Mouse (Mus musculus) liver, embryonic 14.5 days (tissue): ENCODE data around the gene Cit. TPM values are rescaled to one million over a fixed set of nuclear protein-coding genes. Genes with fewer than 3 reads are reported as not detected.

Experiments
- ATAC-seq: fragments of 200-750 bp; cut with Nextera tagmentation; 2 replicates; pipeline ENCODE4 v1.8.0; 2017; ENCODE audit warnings: moderate number of reproducible peaks, mild to moderate bottlenecking, moderate library complexity; ENCODE audit not compliant: insufficient read depth
- DNase-seq, 3 experiments: peaks; one replicate each; pipeline ENCODE4 v3.0.0-alpha.2; 2012 to 2013; ENCODE audit warnings: low read depth in 3 of 3, low spot score in 3 of 3
- H3K27ac ChIP-seq: fragments of 300-500 bp; sonication (generic); 2 replicates; pipeline ENCODE4 v1.5.1; 2014; ENCODE audit warnings: moderate library complexity, mild to moderate bottlenecking, control low read depth, inconsistent platforms
- H3K27me3 ChIP-seq: fragments of 300-500 bp; sonication (generic); 2 replicates; pipeline ENCODE4 v1.6.1; 2014; ENCODE audit warnings: mild to moderate bottlenecking, low read length, moderate library complexity; ENCODE audit not compliant: control insufficient read depth, insufficient read depth
- H3K36me3 ChIP-seq: fragments of 300-500 bp; sonication (generic); replicated peaks from 2 replicates; pipeline ENCODE4 v1.6.1; 2014; ENCODE audit warnings: low read depth; ENCODE audit not compliant: control insufficient read depth, insufficient read depth
- H3K4me1 ChIP-seq, 2 experiments: fragments of 200-500 bp in 1 of 2; fragments of 300-500 bp in 1 of 2; sonication (generic) in 1 of 2; replicated peaks; 2 replicates each; pipeline ENCODE4 v1.6.1; 2012 to 2014; ENCODE audit warnings: antibody characterized with exemption in 1 of 2, inconsistent platforms in 1 of 2, low read length in 1 of 2; ENCODE audit not compliant: control insufficient read depth in 2 of 2, insufficient read depth in 2 of 2
- H3K4me2 ChIP-seq: fragments of 300-500 bp; sonication (generic); 2 replicates; pipeline ENCODE4 v1.6.1; 2014; ENCODE audit warnings: low read depth, mild to moderate bottlenecking, control low read depth, moderate library complexity
- H3K4me3 ChIP-seq, 2 experiments: fragments of 200-500 bp in 1 of 2; fragments of 300-500 bp in 1 of 2; sonication (generic) in 1 of 2; 2 replicates each; pipeline ENCODE4 v1.5.1; 2012 to 2014; ENCODE audit warnings: low read depth in 2 of 2, low read length in 2 of 2, mild to moderate bottlenecking in 2 of 2, control low read depth in 1 of 2, inconsistent platforms in 1 of 2, moderate library complexity in 1 of 2; ENCODE audit not compliant: insufficient read depth in 1 of 2
- H3K9ac ChIP-seq: fragments of 300-500 bp; sonication (generic); replicated peaks from 2 replicates; pipeline ENCODE4 v1.6.1; 2014; ENCODE audit warnings: mild to moderate bottlenecking, control low read depth, moderate library complexity
- H3K9me3 ChIP-seq: fragments of 300-500 bp; sonication (generic); 2 replicates; pipeline ENCODE4 v1.6.1; 2016; ENCODE audit warnings: low read length, mixed read lengths; ENCODE audit not compliant: control insufficient read depth
- CTCF ChIP-seq: IDR thresholded peaks from 2 replicates; pipeline ENCODE4 v1.5.1; 2016; ENCODE audit warnings: antibody characterized with exemption, low read depth, control low read depth
- EP300 ChIP-seq: IDR thresholded peaks from 2 replicates; pipeline ENCODE4 v1.6.1; 2016; ENCODE audit warnings: antibody characterized with exemption, low read depth
- WGBS: fragments of 180-500 bp; shearing (Covaris S2); extraction: QIAGEN DNeasy Blood & Tissue Kit; methylation state at CpG from one replicate; pipeline ENCODE4 v1.1.7; 2014; ENCODE audit not compliant: insufficient replicate concordance; 5-methylcytosine and 5-hydroxymethylcytosine counted together
- polyA plus RNA-seq, 2 experiments: library from polyadenylated mRNA; depleted of rRNA in 1 of 2; stranded (reverse) in 1 of 2; unstranded in 1 of 2; fragments of >200 nt; fragmentation: Nextera tagmentation in 1 of 2; extraction: Ambion mirVana in 1 of 2; gene quantifications; 2 replicates each; pipeline versions ENCODE4 v1.2.1 to v1.2.3; 2012 to 2014

The Cit gene
- polyA plus RNA-seq, 2 experiments, result 21.1 to 24.5 TPM

DNA sequence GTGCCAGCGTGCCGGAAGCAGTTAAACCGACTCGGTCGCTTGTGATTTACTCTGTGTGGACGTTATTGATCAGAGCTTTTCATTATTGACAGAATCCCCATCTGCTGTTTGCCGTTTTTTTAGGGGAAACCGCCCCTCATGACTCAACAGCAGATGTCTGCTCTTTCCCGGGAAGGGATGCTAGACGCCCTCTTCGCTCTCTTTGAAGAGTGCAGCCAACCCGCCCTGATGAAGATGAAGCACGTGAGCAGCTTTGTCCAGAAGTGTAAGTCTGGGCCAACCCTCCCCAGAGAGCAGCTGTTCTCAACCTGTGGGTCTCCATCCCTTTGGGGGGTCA is 5.9 kb downstream of the Cit start:
- no peak overlapping the region for H3K4me3 ChIP-seq
- peaks cover 1 to 8% of the 10 kb centered on the region in 2 experiments; a peak in 2 of 4 replicates for H3K4me1 ChIP-seq
- ATAC-seq, result no peak
- no peak overlapping the region for H3K4me2 ChIP-seq
- no peaks in the 10 kb centered on the region for H3K9me3 ChIP-seq
- no peak overlapping the region for H3K27ac ChIP-seq
- no peaks in the 10 kb centered on the region for H3K27me3 ChIP-seq
- H3K36me3 ChIP-seq, result peaks cover 72% of the 10 kb centered on the region
- no peak overlapping the region for H3K9ac ChIP-seq
- WGBS, result 86% methylated on average over 13 of the region's 13 CpGs
- DNase-seq, result no peak
- TF ChIP-seq EP300 (no peak), CTCF (no peak)

DNA sequence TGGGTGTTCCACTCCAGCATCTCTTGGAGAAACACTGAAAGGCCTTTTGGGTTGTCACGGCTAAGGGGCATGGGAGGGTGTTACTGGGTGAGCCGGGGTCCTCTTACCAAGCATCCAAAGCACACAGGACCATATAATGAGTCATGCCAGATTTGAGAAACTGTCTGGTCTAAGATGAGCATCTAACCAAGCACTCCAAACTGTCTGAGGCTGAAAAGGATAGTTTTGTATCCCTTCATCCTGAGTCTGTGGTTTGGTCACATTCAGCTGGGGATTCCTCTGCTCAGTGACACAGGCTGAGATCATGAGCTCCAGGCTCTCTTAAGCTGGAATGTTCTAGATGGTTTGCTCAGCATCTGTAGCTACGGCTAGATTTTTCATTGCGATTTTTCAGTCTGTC is 7.4 kb downstream of the Cit start:
- Histone ChIP-seq H3K27me3 (no peaks in the 10 kb centered on the region), H3K4me2 (no peak overlapping the region), H3K9ac (no peak overlapping the region), H3K4me3 (no peak overlapping the region), H3K36me3 (peaks cover 74% of the 10 kb centered on the region), H3K9me3 (no peaks in the 10 kb centered on the region), H3K4me1 (0 out of 4 replicates have a peak, but pooled peaks cover 0 to 4% of the 10 kb centered on the region in 2 experiments), H3K27ac (no peak overlapping the region)
- no peak for ATAC-seq
- DNase-seq, result no peak
- WGBS, result 87% methylated on average over 4 of the region's 4 CpGs
- TF ChIP-seq CTCF, result no peak
- no peak for TF ChIP-seq EP300

DNA sequence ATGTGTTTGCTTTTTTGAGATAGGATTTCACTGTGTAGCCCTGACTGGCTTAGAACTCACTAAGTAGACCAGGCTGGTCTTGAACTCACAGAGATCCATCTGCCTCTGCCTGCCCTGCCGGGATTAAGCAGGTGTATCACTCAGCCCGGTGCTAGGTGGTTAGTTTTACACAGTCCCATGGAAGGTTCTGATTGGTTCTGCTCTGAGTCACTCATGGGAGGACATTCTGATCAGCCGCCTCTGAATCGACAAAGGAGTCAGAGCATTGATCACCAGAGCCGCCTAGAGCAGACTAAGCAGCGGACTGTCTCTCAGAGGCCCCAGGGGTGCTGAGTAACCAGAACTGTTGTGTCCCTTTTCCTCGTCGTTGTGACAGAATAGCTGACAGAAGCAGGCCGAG is 8.6 kb downstream of the Cit start:
- no peak overlapping the region for H3K4me3 ChIP-seq
- no peak overlapping the region for H3K27ac ChIP-seq
- no peaks in the 10 kb centered on the region for H3K9me3 ChIP-seq
- WGBS, result 89% methylated on average over 9 of the region's 9 CpGs
- no peaks in the 10 kb centered on the region for H3K27me3 ChIP-seq
- no peak for ATAC-seq
- TF ChIP-seq EP300 (no peak), CTCF (no peak)
- DNase-seq, result no peak
- H3K9ac ChIP-seq, result no peak overlapping the region
- H3K4me1 ChIP-seq, result 0 out of 4 replicates have a peak, but pooled peaks cover 0 to 4% of the 10 kb centered on the region in 2 experiments
- H3K4me2 ChIP-seq, result no peak overlapping the region
- H3K36me3 ChIP-seq, result peaks cover 66% of the 10 kb centered on the region

DNA sequence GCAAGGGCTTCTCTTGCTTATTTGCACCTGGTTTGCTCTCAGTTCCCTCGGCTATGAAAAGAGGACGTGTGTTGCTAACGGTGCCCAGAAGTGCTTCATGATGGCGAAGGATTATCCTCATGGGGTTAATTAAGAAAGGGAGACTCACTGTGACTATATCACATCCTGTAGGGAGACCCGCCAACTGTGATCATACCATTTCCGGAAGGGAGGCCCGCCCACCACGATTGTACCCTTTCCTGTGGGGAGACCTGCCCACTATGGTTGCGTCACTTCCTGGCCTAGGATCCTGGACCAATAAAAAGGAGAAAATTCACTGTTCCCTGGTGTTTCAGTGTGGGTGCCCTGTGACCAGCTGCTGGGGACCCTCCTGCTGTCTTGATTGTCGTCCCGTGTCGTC is 9.3 kb downstream of the Cit start:
- DNase-seq, result no peak

DNA sequence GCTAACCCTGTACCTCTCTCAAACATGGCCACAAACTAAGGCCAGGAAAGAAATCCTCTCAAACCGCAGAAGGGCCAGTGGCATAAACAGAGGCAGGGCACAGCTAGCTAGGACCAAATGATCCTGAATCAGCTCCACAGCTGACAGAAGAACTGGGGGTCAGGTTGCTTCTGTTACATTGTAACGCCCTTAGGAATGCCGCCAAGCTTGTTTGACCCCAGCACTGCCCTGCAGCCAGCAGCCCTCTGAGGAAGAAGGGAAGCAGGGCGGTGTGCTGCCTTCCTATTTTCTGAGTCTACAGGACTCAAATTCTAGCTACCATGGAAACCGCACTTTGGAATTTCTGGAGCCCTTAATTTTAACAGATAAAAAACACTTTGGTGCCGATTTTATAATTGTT is 13.6 kb downstream of the Cit start:
- no peak overlapping the region for H3K27ac ChIP-seq
- H3K27me3 ChIP-seq, result no peaks in the 10 kb centered on the region
- TF ChIP-seq CTCF (no peak), EP300 (no peak)
- WGBS, result 83% methylated on average over 6 of the region's 6 CpGs
- no peak overlapping the region for H3K9ac ChIP-seq
- no peaks in the 10 kb centered on the region for H3K9me3 ChIP-seq
- peaks cover 47% of the 10 kb centered on the region for H3K36me3 ChIP-seq
- H3K4me1 ChIP-seq, result no peaks in the 10 kb centered on the region
- no peak overlapping the region for H3K4me2 ChIP-seq
- ATAC-seq (no peak), DNase-seq (no peak)
- no peak overlapping the region for H3K4me3 ChIP-seq

More for the DNA sequence above, 9.3 kb downstream of the Cit start:
- no peak for ATAC-seq
- Histone ChIP-seq H3K9me3 (no peaks in the 10 kb centered on the region), H3K4me1 (0 out of 4 replicates have a peak, but pooled peaks cover 0 to 4% of the 10 kb centered on the region in 2 experiments), H3K27ac (no peak overlapping the region), H3K9ac (no peak overlapping the region), H3K4me3 (no peak overlapping the region), H3K4me2 (no peak overlapping the region), H3K27me3 (no peaks in the 10 kb centered on the region), H3K36me3 (peaks cover 65% of the 10 kb centered on the region)
- no peak for TF ChIP-seq CTCF
- TF ChIP-seq EP300, result no peak
- 61% methylated on average over 12 of the region's 12 CpGs for WGBS

DNA sequence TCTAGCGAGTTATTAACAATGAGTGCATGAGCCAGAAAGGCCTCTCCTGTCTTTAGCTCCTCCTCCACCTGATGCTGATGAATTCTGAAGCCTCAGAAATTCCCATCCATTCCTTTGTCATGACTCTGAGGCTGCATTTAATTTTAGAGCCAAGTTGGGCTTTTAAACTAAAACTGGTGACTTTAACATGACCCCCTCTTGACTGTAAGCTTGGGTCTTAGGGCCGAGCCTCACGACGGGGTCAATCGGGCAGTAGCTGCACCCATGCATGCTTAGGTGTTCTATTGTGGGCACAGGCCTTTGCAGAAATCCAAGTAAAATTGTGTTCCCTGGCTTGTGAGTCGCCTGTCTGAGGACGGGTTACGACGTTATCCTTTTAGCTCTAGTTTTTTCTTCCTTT is 14.4 kb downstream of the Cit start:
- no peak for TF ChIP-seq EP300
- no peak for TF ChIP-seq CTCF
- 92% methylated on average over 9 of the region's 9 CpGs for WGBS
- no peak for ATAC-seq
- Histone ChIP-seq H3K4me3 (no peak overlapping the region), H3K9ac (no peak overlapping the region), H3K27ac (no peak overlapping the region), H3K9me3 (no peaks in the 10 kb centered on the region), H3K4me2 (no peak overlapping the region), H3K36me3 (peaks cover 52% of the 10 kb centered on the region), H3K27me3 (no peaks in the 10 kb centered on the region), H3K4me1 (no peaks in the 10 kb centered on the region)
- no peak for DNase-seq
